Mouse (Mus musculus) lung, embryonic 14.5 days (tissue): ENCODE data around the gene Ptma. TPM values are rescaled to one million over a fixed set of nuclear protein-coding genes. Genes with fewer than 3 reads are reported as not detected.
A peak's percentile ranks its signal among the peaks of the same experiment; 100 is the strongest.

Experiments
- ATAC-seq: fragments of 200-750 bp; cut with Nextera tagmentation; 2 replicates; pipeline ENCODE4 v1.8.0; 2017; ENCODE audit warnings: mild to moderate bottlenecking, moderate TSS enrichment, moderate library complexity; ENCODE audit not compliant: insufficient read depth
- DNase-seq: peaks from one replicate; pipeline ENCODE4 v3.0.0-alpha.2; 2015
- H3K27ac ChIP-seq: fragments of 300-500 bp; sonication (generic); 2 replicates; pipeline ENCODE4 v1.5.1; 2014; ENCODE audit warnings: low read depth, mild to moderate bottlenecking, moderate library complexity
- H3K27me3 ChIP-seq: fragments of 300-500 bp; sonication (generic); 2 replicates; pipeline ENCODE4 v1.6.1; 2014; ENCODE audit warnings: low read length, control low read depth; ENCODE audit not compliant: insufficient read depth
- H3K36me3 ChIP-seq: fragments of 300-500 bp; sonication (generic); 2 replicates; pipeline ENCODE4 v1.6.1; 2014; ENCODE audit warnings: control low read depth; ENCODE audit not compliant: insufficient read depth
- H3K4me1 ChIP-seq: fragments of 300-500 bp; sonication (generic); 2 replicates; pipeline ENCODE4 v1.6.1; 2014; ENCODE audit warnings: antibody characterized with exemption, control low read depth; ENCODE audit not compliant: insufficient read depth
- H3K4me2 ChIP-seq: fragments of 300-500 bp; sonication (generic); 2 replicates; pipeline ENCODE4 v1.6.1; 2014; ENCODE audit warnings: mild to moderate bottlenecking
- H3K4me3 ChIP-seq: fragments of 300-500 bp; sonication (generic); 2 replicates; pipeline ENCODE4 v1.5.1; 2014; ENCODE audit warnings: low read depth, low read length
- H3K9ac ChIP-seq: fragments of 300-500 bp; sonication (generic); 2 replicates; pipeline ENCODE4 v1.6.1; 2014
- H3K9me3 ChIP-seq: fragments of 300-500 bp; sonication (generic); 2 replicates; pipeline ENCODE4 v1.6.1; 2016; ENCODE audit warnings: low read depth, low read length, control low read depth
- CTCF ChIP-seq: IDR thresholded peaks from 2 replicates; pipeline ENCODE4 v1.5.1; 2016; ENCODE audit warnings: antibody characterized with exemption, low read depth
- WGBS: fragments of 180-500 bp; shearing (Covaris S2); extraction: QIAGEN DNeasy Blood & Tissue Kit; methylation state at CpG from one replicate; pipeline ENCODE4 v1.1.7; 2014; 5-methylcytosine and 5-hydroxymethylcytosine counted together
- polyA plus RNA-seq: library from polyadenylated mRNA; unstranded; fragments of >200 nt; fragmentation: Nextera tagmentation; extraction: Ambion mirVana; gene quantifications from 2 replicates; pipeline ENCODE4 v1.2.1, GENCODE M21; 2014

Gene Ptma
- 3,453 and 3,547 TPM in 2 replicates for polyA plus RNA-seq

GRCm38 (mm10) chr1:86526116-86526788 is at the start of gene Ptma:
Ptma (plus strand) TSS chr1:86526726.
- peaks cover 9% of the 10 kb centered on the region for H3K4me1 ChIP-seq
- H3K27me3 ChIP-seq = no peaks in the 10 kb centered on the region
- H3K4me3 ChIP-seq = peak within 1 kb of the TSS; percentile 99
- DNase-seq (peak; percentile 100), ATAC-seq (peak; percentile 93)
- H3K9me3 ChIP-seq = no peaks in the 10 kb centered on the region
- H3K27ac ChIP-seq = peak within 1 kb of the TSS; percentile 100
- peak within 1 kb of the TSS; percentile 100 for H3K9ac ChIP-seq
- TF ChIP-seq CTCF = no peak
- H3K4me2 ChIP-seq = peak within 1 kb of the TSS; percentile 98
- peaks cover 32% of the 10 kb centered on the region for H3K36me3 ChIP-seq
- under 1% methylated on average over 53 of the region's 63 CpGs for whole genome bisulfite sequencing

- ATAC-seq (no peak), DNase-seq (no peak)
- peaks cover 8% of the 10 kb centered on the region; the same call in 1 of the 2 replicates for H3K4me1 ChIP-seq
- WGBS = 84% methylated on average over 5 of the region's 5 CpGs
- H3K9ac ChIP-seq = no peak overlapping the region
- H3K27ac ChIP-seq = no peak overlapping the region
- no peak for TF ChIP-seq CTCF
- H3K36me3 ChIP-seq = no peaks in the 10 kb centered on the region
- H3K27me3 ChIP-seq = no peaks in the 10 kb centered on the region
- no peak overlapping the region for H3K4me3 ChIP-seq
- H3K9me3 ChIP-seq = no peaks in the 10 kb centered on the region
- H3K4me2 ChIP-seq = no peak overlapping the region
Measured at GRCm38 (mm10) chr1:86477738-86478285, 48.7 kb upstream of the Ptma start.

GRCm38 (mm10) chr1:86479099-86479825 is 47.3 kb upstream of the Ptma start:
- Histone ChIP-seq H3K27ac (peak overlapping the region; percentile 25; the same call in 1 of the 2 replicates), H3K36me3 (no peaks in the 10 kb centered on the region), H3K4me3 (no peak overlapping the region), H3K27me3 (no peaks in the 10 kb centered on the region), H3K4me1 (0 out of 2 replicates have a peak, but pooled peaks cover 5% of the 10 kb centered on the region), H3K9ac (no peak overlapping the region), H3K9me3 (no peaks in the 10 kb centered on the region), H3K4me2 (no peak overlapping the region)
- 56% methylated on average over 8 of the region's 8 CpGs for WGBS
- DNase-seq (peak; percentile 47), ATAC-seq (peak; percentile 51; the same call in 1 of the 2 replicates)
- TF ChIP-seq CTCF = no peak

DNA sequence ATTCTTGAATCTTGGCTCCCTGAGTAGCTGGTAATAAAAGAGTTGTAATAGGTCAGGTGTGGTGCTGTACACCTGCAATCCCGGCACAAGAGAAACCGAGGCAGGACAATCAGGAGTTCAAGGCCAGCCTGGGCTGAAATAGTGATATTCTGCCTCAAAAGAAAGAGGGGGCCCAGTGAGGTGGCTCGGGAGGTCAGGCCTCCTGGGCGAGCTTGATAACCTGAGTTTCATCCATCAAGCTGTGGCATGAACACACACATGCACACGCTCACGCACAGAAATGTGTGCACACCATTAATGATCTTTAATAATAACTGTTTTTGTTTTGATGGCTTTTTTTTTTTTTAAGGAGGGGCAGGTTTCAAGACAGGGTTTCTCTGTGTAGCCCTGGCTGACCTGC is 46.2 kb upstream of the Ptma start:
- WGBS = 82% methylated on average over 6 of the region's 6 CpGs
- Histone ChIP-seq H3K27me3 (no peaks in the 10 kb centered on the region), H3K4me1 (0 out of 2 replicates have a peak, but pooled peaks cover 5% of the 10 kb centered on the region), H3K36me3 (no peaks in the 10 kb centered on the region), H3K4me3 (no peak overlapping the region), H3K4me2 (no peak overlapping the region), H3K9me3 (no peaks in the 10 kb centered on the region), H3K27ac (no peak overlapping the region), H3K9ac (no peak overlapping the region)
- no peak for DNase-seq
- no peak for TF ChIP-seq CTCF
- no peak for ATAC-seq

DNA sequence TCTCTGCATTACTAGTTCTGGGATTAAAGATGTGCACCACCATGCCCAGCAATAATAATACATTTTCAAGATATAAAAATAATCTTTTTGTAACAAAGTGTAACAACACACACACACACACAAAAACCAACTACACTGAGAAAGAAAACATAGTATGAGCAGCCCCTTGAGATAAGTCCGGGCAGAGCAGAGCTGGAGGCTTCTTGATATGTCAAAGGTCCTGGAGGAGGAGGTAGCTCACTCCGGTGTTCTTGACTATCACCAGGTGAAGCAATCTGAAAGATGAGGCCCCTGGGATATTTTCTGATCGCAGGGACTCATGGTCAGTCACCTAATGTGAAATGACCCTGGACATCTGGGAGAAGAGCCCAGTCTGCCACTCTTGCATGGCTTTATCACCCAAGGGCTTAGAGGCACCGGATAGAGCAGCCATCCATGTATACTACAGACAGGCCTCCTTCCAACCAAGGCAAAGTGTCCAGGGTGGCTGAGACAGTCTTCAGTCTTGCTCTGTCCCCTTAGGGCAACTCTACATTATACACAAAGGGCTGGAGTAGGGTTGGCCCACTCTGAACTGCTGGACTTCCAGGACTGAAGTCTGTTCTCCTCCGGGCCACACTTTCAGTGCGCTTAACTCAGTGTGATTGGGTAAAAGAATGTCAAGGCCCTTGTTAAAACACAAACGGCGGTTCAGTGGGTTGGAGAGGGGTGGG is 45.6 kb upstream of the Ptma start:
- H3K4me3 ChIP-seq = no peak overlapping the region
- peak overlapping the region; percentile 66 for H3K27ac ChIP-seq
- H3K27me3 ChIP-seq = no peaks in the 10 kb centered on the region
- H3K9me3 ChIP-seq = no peaks in the 10 kb centered on the region
- TF ChIP-seq CTCF = no peak
- H3K36me3 ChIP-seq = no peaks in the 10 kb centered on the region
- H3K9ac ChIP-seq = no peak overlapping the region
- WGBS = 70% methylated on average over 8 of the region's 8 CpGs
- peak; percentile 20 for DNase-seq
- H3K4me1 ChIP-seq = 0 out of 2 replicates have a peak, but pooled peaks cover 5% of the 10 kb centered on the region
- no peak overlapping the region for H3K4me2 ChIP-seq
- ATAC-seq = no peak; the same call in 1 of the 2 replicates

DNA sequence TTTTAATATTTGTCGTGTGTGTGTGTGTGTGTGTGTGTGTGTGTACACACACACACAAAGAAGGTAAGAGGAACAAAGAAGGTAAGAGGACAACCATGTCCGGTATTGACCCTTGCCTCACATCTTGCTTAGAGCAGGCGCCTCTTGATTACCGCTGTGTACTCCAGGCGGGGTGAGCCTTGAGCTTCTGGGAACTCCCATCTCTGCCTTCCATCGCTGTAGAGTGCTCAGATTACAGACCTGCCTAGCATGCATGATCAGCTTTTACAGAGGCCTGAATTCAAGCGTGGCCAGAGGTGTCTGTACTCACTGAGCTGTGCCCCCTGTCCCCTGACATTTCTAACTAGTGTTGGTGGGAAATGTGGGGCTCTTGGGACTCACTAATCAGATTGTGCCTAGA is 45.1 kb upstream of the Ptma start:
- no peak for TF ChIP-seq CTCF
- WGBS = 48% methylated on average over 7 of the region's 7 CpGs
- Histone ChIP-seq H3K4me1 (0 out of 2 replicates have a peak, but pooled peaks cover 5% of the 10 kb centered on the region), H3K4me3 (no peak overlapping the region), H3K9ac (no peak overlapping the region), H3K36me3 (no peaks in the 10 kb centered on the region), H3K9me3 (no peaks in the 10 kb centered on the region), H3K27ac (peak overlapping the region; percentile 66), H3K4me2 (no peak overlapping the region), H3K27me3 (no peaks in the 10 kb centered on the region)
- ATAC-seq (peak; percentile 33; the same call in 1 of the 2 replicates), DNase-seq (peak; percentile 28)
